Mouse (Mus musculus) G1E (cell line): ENCODE measurements at regions not wholly inside any gene's neighbourhood (a gene's known extent, or its start where the extent isn't known, plus 50 kb on each side); places are given as distances from the start of the nearest gene placed in this dataset.

Source experiments
- ATAC-seq: 2 replicates; pipeline ENCODE4 v1.8.0; 2016; ENCODE audit warnings: mild to moderate bottlenecking; ENCODE audit not compliant: insufficient number of reproducible peaks, poor library complexity, low FRiP score, severe bottlenecking; ENCODE audit errors: extremely low read depth
- DNase-seq: peaks from one replicate; pipeline ENCODE4 v3.0.0; 2012; ENCODE audit warnings: low spot score
- H3K27me3 ChIP-seq: 2 replicates; pipeline ENCODE4 v1.6.1; 2012; ENCODE audit warnings: mild to moderate bottlenecking, low read length, inconsistent platforms; ENCODE audit not compliant: insufficient read depth
- H3K36me3 ChIP-seq: replicated peaks from 2 replicates; pipeline ENCODE3; 2012; ENCODE audit warnings: mild to moderate bottlenecking, inconsistent platforms
- H3K4me1 ChIP-seq: 2 replicates; pipeline ENCODE4 v1.6.1; 2012; ENCODE audit warnings: low read depth, low read length, inconsistent platforms, mixed read lengths; ENCODE audit not compliant: insufficient read depth
- H3K4me3 ChIP-seq: 2 replicates; pipeline ENCODE4 v1.5.1; 2012; ENCODE audit warnings: low read depth, mild to moderate bottlenecking, inconsistent platforms, low read length, moderate library complexity, mixed read lengths
- H3K9me3 ChIP-seq: replicated peaks from 2 replicates; pipeline ENCODE4 v1.6.1; 2012; ENCODE audit warnings: inconsistent platforms
- CTCF ChIP-seq: IDR thresholded peaks from 2 replicates; pipeline ENCODE4 v1.5.1; 2012; ENCODE audit warnings: low read depth, low read length, inconsistent platforms, mixed read lengths
- GATA1 ChIP-seq: IDR thresholded peaks from 2 replicates; pipeline ENCODE4 v1.6.1; 2012; ENCODE audit warnings: borderline replicate concordance, low read length, inconsistent platforms, mixed read lengths
- GATA2 ChIP-seq: IDR thresholded peaks from 2 replicates; pipeline ENCODE4 v1.6.1; 2012; ENCODE audit warnings: low read depth, low read length, inconsistent platforms, borderline replicate concordance
- POLR2AphosphoS5 ChIP-seq: IDR thresholded peaks from 2 replicates; pipeline ENCODE4 v1.6.1; 2012; ENCODE audit warnings: low read depth, low read length, inconsistent platforms; ENCODE audit not compliant: insufficient replicate concordance
- TAL1 ChIP-seq: conservative IDR thresholded peaks from 2 replicates; pipeline ENCODE4 v1.6.1; 2012; ENCODE audit warnings: low read depth, low read length, inconsistent platforms, mixed read lengths

- Histone ChIP-seq H3K4me1 (no peaks in the 10 kb centered on the region), H3K27me3 (no peaks in the 10 kb centered on the region), H3K36me3 (no peaks in the 10 kb centered on the region), H3K9me3 (0 out of 2 replicates have a peak, but pooled peaks cover 2% of the 10 kb centered on the region), H3K4me3 (no peak overlapping the region)
- DNase-seq = no peak
- no peak for TF ChIP-seq TAL1
- TF ChIP-seq GATA2 = no peak
- no peak for TF ChIP-seq GATA1
- no peak for TF ChIP-seq CTCF
- no peak for TF ChIP-seq POLR2AphosphoS5
- no peak for ATAC-seq
Observed at GRCm38 (mm10) chr5:84934369-84934768, 517.2 kb upstream of the Epha5 start.

GRCm38 (mm10) chr5:84917631-84918292, 500.6 kb upstream of the Epha5 start:
- no peaks in the 10 kb centered on the region for H3K4me1 ChIP-seq
- no peaks in the 10 kb centered on the region for H3K9me3 ChIP-seq
- no peaks in the 10 kb centered on the region for H3K36me3 ChIP-seq
- H3K4me3 ChIP-seq = no peak overlapping the region
- DNase-seq = no peak
- no peaks in the 10 kb centered on the region for H3K27me3 ChIP-seq
- TF ChIP-seq TAL1 (no peak), GATA2 (no peak), POLR2AphosphoS5 (no peak), GATA1 (no peak), CTCF (no peak)
- no peak for ATAC-seq

- no peaks in the 10 kb centered on the region for H3K27me3 ChIP-seq
Observed at GRCm38 (mm10) chr5:84901669-84902068, 484.5 kb upstream of the Epha5 start.

GRCm38 (mm10) chr5:84897535-84897934, 480.4 kb upstream of the Epha5 start:
- DNase-seq (no peak), ATAC-seq (no peak)
- H3K4me3 ChIP-seq = no peak overlapping the region
- H3K4me1 ChIP-seq = no peaks in the 10 kb centered on the region
- H3K27me3 ChIP-seq = no peaks in the 10 kb centered on the region
- H3K9me3 ChIP-seq = peaks cover 7% of the 10 kb centered on the region
- TF ChIP-seq GATA2 (no peak), POLR2AphosphoS5 (no peak), CTCF (no peak), GATA1 (no peak), TAL1 (no peak)
- no peaks in the 10 kb centered on the region for H3K36me3 ChIP-seq

More at GRCm38 (mm10) chr5:84901669-84902068, 484.5 kb upstream of the Epha5 start:
- no peak for ATAC-seq
- H3K9me3 ChIP-seq = peaks cover 5% of the 10 kb centered on the region
- no peak overlapping the region for H3K4me3 ChIP-seq
- H3K4me1 ChIP-seq = no peaks in the 10 kb centered on the region
- H3K36me3 ChIP-seq = no peaks in the 10 kb centered on the region
- no peak for DNase-seq
- TF ChIP-seq GATA1 (no peak), TAL1 (no peak)

GRCm38 (mm10) chr5:84853622-84854021, 436.4 kb upstream of the Epha5 start:
- Histone ChIP-seq H3K4me3 (no peak overlapping the region), H3K4me1 (no peaks in the 10 kb centered on the region), H3K36me3 (no peaks in the 10 kb centered on the region), H3K9me3 (no peaks in the 10 kb centered on the region), H3K27me3 (no peaks in the 10 kb centered on the region)
- TF ChIP-seq GATA2 = no peak
- no peak for TF ChIP-seq CTCF
- TF ChIP-seq TAL1 = no peak
- no peak for TF ChIP-seq POLR2AphosphoS5
- TF ChIP-seq GATA1 = no peak
- 0 out of 2 replicates have a peak, but pooled peaks have one; percentile 8 for ATAC-seq
- DNase-seq = no peak

- no peak for ATAC-seq
- H3K4me3 ChIP-seq = no peak overlapping the region
Observed at GRCm38 (mm10) chr5:84849175-84849574, 432.0 kb upstream of the Epha5 start.

More at GRCm38 (mm10) chr5:84849175-84849574, 432.0 kb upstream of the Epha5 start:
- no peak for DNase-seq
- Histone ChIP-seq H3K4me1 (no peaks in the 10 kb centered on the region), H3K9me3 (no peaks in the 10 kb centered on the region), H3K36me3 (no peaks in the 10 kb centered on the region), H3K27me3 (no peaks in the 10 kb centered on the region)
- TF ChIP-seq GATA1 = no peak
- TF ChIP-seq POLR2AphosphoS5 = no peak
- TF ChIP-seq GATA2 = no peak
- TF ChIP-seq TAL1 = no peak
- TF ChIP-seq CTCF = no peak
